Mouse (Mus musculus): ENCODE results near the gene Pabpn1.
A peak's percentile ranks its signal among the peaks of the same experiment; 100 is the strongest.
"Not testable (repeated sequence)": the region's sequence is repeated elsewhere in the genome, so short reads cannot be mapped to it uniquely, and the experiment has no call there.

Gene Pabpn1

DNA sequence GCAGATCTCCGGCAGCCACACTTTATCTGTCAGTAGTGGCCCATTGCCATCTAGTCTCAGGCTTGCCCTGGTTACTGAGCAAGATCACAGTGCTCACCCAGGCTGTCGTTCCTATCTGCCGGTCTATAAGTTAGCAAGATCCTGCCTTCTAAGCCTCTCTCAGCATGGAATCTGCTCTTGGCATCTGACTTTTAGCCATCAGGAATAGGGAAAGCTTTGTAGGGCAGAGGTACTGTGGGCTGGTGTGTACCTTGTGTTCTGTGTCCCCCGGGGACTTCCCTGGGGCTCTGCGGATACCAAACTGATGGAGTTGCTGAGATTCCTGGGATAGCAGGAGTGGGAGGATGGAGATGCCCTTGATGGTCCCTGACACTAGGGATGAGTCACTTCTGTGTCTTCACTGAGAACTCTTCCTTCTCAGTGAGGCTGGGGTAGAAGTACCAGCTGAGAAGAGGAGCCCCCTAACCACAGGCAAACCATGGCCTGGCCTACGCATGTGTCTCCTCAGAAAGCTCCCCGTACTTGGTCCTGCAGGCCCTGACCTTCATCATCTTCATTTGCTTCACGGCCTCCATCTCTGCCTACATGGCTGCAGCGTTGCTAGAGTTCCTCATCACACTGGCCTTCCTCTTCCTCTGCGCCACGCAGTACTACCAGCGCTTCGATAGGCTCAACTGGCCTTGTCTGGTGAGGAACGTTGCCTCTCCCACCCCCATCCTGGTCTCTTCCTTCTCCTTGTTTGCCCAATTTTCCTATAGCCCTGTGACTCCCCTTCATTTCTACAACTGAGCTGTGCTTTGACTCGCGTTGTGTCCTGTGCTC lies 45.3 kb downstream of the Pabpn1 start:
- DNase-seq: no peak

DNA sequence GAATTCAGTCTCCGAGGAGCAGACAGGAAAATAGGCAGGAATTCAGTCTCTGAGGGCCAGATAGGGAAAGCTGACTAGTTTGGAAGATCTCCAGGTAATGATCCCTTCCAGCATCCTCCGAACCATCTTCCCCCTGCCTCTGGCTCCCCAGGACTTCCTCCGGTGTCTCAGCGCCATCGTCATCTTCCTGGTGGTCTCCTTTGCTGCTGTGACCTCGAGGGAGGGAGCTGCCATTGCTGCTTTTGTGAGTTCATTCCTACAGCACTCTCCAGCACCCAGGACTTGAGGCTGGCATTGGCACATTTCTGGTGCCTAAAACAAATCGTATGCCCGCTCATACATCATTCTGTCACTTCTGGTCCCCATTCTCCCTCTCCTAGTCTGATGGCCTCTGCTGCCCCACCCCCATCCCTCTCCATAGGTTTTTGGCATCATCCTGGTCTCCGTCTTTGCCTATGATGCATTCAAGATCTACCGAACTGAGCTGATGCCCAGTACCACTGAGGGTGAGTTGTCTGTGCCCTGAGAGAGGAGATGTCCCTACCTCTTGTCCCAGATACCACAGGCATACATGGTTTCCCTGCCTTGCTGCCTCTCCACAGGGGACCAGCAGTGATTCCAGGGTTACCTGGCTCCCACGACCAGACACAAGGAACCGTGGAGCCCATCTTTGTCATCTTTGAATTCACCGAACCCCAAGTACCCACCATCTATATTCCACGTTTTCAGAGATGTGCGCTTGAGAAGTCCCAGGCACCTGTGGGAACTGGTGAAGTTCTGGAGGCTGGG lies 46.3 kb downstream of the Pabpn1 start:
- no peak for DNase-seq

DNA sequence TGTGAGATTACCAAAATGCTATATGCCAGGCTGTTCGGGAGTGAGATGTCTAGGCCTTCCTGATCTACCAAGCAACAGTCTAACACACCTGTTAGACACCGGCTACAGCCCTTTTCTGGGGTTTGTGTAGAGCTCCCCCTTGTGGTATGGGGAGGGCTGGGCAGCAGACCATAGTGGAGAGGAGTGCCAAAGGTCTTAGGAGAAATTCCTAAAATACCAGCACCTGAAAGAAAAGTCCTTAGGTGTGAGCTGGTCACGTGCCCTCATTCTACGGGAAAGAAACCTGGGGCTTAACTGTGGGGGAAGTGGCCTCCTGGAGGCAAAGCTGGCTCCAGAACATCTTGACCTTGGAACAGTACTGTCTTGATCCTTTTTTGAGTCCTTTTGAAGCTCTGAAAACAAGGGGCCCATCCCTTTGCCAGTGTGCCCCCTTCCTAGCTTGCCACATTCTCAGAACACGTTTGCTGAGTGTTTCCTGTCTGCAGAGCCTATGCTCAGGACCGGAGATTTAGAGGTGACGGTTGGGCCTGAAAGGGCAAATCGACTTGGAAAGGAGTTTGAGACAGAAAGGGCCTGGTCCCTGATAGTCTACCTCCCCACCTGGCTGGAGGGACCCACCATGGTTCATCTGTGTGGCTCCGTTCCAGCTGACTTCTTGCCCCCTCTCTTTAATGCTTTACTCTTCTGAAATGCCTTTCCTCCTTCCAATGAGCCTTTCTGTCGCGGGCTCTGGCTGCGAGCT lies 47.3 kb downstream of the Pabpn1 start:
- peak; percentile 76 to 84 for DNase-seq

DNA sequence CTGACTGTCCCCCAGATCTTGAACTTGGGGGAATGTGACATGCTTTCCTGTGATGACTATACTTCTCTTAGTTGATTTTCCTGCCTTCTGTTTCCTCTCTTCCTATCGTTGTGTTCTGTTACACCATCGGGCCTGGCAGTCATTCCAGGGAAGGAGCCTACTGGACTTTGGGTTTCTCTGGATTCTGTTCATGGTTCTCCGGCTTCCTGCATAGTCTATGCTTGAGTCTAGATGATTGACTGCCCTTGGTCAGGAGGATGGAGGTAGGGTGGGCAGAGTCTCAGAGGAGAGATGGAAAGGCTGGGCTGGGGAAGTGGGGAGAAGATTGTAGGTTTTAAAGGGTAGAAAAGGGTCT lies 47.9 kb downstream of the Pabpn1 start:
- DNase-seq: no peak

DNA sequence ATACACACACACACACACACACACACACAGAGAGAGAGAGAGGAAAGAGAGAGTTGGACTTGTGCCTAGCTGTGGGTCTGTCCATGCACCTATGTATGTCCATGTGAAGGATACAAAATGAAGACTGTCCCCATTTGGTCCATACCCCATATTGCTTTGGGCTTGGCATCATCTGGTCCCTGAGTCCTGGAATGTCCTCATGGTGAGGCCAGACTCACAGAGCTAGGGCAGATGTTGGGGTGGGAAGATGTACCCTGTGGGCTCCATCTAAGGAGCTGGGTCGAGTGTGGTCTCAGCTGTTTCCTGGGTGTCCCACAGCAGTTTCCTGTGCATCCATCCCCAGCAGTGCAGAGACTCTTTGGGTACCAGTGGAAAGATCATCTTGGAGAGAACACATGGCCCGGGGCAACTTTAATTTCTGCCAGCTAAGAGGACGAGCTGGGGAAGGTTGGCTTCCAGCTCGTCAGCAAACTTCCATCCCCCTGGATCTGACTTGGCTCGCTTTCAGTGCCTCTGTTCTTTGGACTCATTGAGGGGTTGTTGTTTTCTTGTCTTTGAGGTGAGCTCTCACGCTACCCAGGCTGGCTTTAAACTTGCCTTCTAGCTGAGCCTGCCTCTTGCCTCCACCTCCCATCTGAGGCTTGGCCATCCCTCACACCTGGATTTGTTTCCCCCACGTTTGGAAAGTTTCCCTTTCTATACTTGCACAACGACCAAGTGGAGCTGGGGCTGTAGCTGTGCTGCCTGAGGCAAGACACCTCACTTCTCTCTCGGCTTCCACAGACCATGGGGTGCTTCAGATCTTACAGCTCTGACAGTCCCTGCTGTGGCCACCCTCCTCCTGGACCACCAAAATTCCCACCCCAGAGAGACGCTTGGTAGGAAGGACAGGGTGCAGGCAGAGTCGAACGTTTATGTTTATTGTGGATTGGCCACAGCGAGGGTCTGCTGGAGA lies 49.0 kb downstream of the Pabpn1 start:
- no peak for DNase-seq

DNA sequence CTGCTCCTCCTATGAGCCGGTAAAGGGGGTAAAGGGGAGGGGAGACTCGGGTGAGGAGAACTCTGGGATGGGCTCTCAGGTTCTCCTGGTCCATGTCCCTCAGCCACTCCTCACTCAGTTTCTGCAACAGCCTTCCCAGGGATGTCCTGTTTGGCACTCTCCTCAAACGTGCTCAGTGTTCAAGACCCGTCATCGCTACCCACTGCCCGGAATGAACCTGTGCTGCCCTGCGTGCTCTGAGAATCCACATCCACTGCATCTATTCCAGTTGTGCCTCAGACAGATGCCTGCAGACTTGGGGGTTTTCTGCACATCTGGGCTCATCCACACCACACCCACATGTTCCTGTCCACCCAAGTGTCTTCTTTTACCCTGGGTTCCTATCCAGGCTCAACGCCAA lies 50.2 kb downstream of the Pabpn1 start:
- no peak for DNase-seq

DNA sequence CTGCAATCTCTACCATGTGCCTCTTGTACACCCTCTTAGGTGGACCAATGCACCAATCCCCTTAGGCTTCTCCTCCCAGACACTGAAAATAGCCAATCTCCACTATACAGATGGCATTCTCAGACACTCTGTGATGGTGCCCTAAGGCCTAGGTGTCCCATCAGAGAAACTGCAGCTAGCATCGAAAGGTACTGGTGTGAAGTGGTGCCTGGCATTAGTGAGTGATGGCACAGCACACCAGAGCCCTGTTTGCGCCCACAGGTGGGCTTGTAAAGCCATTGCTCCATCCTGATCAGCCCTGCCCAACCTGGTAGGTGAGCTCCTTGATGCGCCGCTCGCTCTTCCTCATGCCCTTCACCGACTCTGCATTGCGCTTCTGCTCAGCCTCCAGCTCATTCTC lies 51.7 kb downstream of the Pabpn1 start:
- DNase-seq: no peak

DNA sequence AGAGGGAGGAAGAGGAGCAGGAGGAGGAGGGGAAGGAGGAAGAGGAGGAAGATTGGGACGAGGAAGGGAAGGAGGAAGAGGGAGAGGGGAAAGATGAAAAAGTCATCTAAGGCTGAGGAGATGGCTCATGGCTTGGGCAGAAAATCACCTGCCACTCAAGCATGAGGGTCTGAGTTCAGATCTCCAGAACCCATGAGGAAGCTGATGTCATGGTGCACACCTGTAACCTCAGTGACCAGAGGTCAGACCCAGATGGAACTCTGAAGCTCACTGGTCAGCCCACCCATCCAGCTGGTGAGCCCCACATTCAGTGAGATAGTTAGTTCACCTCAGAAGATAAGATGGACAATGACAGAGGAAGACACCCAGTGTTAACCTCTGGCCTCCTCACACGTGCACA lies 52.6 kb downstream of the Pabpn1 start:
- no peak for DNase-seq

DNA sequence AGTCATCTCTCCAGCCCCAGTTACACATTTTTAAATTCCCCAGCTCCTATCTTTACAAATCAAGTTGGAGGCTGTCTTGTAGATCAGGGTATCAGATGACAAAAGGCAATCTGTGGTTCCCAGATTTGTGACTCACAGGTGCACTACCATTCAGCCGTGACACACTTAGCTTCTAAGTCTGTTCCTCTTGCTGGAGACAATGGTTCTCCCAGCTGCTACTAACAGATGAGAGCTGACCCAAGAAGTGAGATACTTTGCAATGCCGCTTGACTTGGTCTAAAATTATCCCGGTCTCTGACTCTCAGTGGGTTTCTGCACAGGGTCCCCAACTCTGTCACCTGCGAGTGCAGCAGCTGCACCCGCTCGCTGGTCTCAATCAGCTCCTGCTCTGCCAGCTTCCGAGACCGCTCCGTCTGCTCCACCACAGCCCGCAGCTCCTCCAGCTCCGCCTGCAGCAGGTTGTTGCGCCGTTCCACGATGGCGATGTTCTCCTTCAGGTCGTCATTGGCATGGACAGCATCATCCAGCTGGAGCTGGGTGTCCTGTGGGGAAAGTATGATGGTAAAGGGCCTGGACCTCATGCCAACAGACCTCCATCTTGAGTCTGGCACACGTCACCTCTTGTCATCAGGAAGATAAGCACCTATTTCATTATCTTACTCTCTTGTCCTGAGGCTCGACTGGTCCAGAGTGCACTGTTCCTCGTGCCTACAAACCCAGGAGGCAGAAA lies 53.8 kb downstream of the Pabpn1 start:
- DNase-seq: no peak

DNA sequence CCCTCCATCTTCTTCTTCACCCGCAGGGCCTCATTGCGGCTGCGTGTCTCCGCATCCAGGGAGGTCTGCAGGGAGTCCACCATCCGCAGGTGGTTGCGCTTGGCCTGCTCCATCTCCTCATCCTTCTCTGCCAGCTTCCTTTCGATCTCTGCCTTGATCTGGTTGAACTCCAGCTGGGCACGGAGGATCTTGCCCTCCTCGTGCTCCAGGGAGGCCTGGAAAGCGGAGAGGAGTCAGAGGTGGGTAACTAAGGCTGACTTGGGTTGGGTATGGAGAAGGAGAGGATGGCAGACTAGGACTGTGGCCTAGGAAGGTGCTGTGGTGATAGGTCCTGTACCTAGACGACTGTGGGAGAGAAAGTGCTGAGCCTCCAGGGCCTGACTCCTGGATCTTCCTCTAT lies 54.7 kb downstream of the Pabpn1 start:
- not testable (repeated sequence) for DNase-seq
